Mouse (Mus musculus) midbrain, embryonic 11.5 days (tissue): ENCODE measurements around the gene Wee2. TPM values are rescaled to one million over a fixed set of nuclear protein-coding genes. Genes with fewer than 3 reads are reported as not detected.
A peak's percentile ranks its signal among the peaks of the same experiment; 100 is the strongest.

Source experiments
- ATAC-seq: fragments of 200-750 bp; cut with Nextera tagmentation; 2 replicates; pipeline ENCODE4 v1.8.0; 2017; ENCODE audit warnings: moderate TSS enrichment, moderate library complexity; ENCODE audit not compliant: low FRiP score
- DNase-seq: peaks from one replicate; pipeline ENCODE4 v3.0.0; 2015; ENCODE audit warnings: low spot score; ENCODE audit errors: missing footprints
- H3K27ac ChIP-seq: fragments of 300-500 bp; sonication (generic); 2 replicates; pipeline ENCODE4 v1.5.1; 2014; ENCODE audit warnings: low read depth, low read length
- H3K27me3 ChIP-seq: fragments of 300-500 bp; sonication (generic); 2 replicates; pipeline ENCODE4 v1.6.1; 2014; ENCODE audit warnings: mild to moderate bottlenecking, low read length, moderate library complexity, mixed read lengths; ENCODE audit not compliant: control insufficient read depth, insufficient read depth
- H3K36me3 ChIP-seq: fragments of 300-500 bp; sonication (generic); 2 replicates; pipeline ENCODE4 v1.6.1; 2014; ENCODE audit warnings: mild to moderate bottlenecking, low read length, moderate library complexity, mixed read lengths; ENCODE audit not compliant: control insufficient read depth, insufficient read depth
- H3K4me1 ChIP-seq: fragments of 300-500 bp; sonication (generic); 2 replicates; pipeline ENCODE4 v1.6.1; 2014; ENCODE audit warnings: low read length; ENCODE audit not compliant: control insufficient read depth, insufficient read depth
- H3K4me2 ChIP-seq: fragments of 300-500 bp; sonication (generic); 2 replicates; pipeline ENCODE4 v1.6.1; 2014; ENCODE audit warnings: mild to moderate bottlenecking, moderate library complexity
- H3K4me3 ChIP-seq: fragments of 300-500 bp; sonication (generic); 2 replicates; pipeline ENCODE4 v1.5.1; 2014; ENCODE audit warnings: low read depth, low read length
- H3K9ac ChIP-seq: fragments of 300-500 bp; sonication (generic); 2 replicates; pipeline ENCODE4 v1.6.1; 2014; ENCODE audit warnings: low read length
- H3K9me3 ChIP-seq: fragments of 300-500 bp; sonication (generic); 2 replicates; pipeline ENCODE4 v1.6.1; 2016; ENCODE audit warnings: low read length; ENCODE audit not compliant: control insufficient read depth
- WGBS: fragments of 180-500 bp; shearing (Covaris S2); extraction: QIAGEN DNeasy Blood & Tissue Kit; methylation state at CpG from one replicate; pipeline ENCODE4 v1.1.7; 2014; 5-methylcytosine and 5-hydroxymethylcytosine counted together
- polyA plus RNA-seq: library from polyadenylated mRNA; unstranded; fragments of >200 nt; fragmentation: Nextera tagmentation; extraction: Ambion mirVana; gene quantifications from 2 replicates; pipeline ENCODE4 v1.2.1, GENCODE M21; 2014

Gene Wee2
- polyA plus RNA-seq, 1 experiment from 2014 or later: not detected

GRCm38 (mm10) chr6:40443281-40443928, 4.5 kb downstream of the Wee2 start:
- Histone ChIP-seq H3K27ac (no peak overlapping the region), H3K4me1 (no peaks in the 10 kb centered on the region), H3K4me2 (no peak overlapping the region), H3K4me3 (no peak overlapping the region), H3K36me3 (no peaks in the 10 kb centered on the region), H3K9ac (no peak overlapping the region), H3K27me3 (no peaks in the 10 kb centered on the region), H3K9me3 (no peaks in the 10 kb centered on the region)
- DNase-seq (no peak), ATAC-seq (no peak)
- WGBS: 48% methylated on average over 10 of the region's 10 CpGs

- no peak for DNase-seq
- H3K9me3 ChIP-seq: no peaks in the 10 kb centered on the region
- H3K4me2 ChIP-seq: no peak overlapping the region
- H3K36me3 ChIP-seq: no peaks in the 10 kb centered on the region
- H3K27me3 ChIP-seq: no peaks in the 10 kb centered on the region
- H3K4me3 ChIP-seq: no peak overlapping the region
- no peak for ATAC-seq
- H3K9ac ChIP-seq: no peak overlapping the region
- H3K4me1 ChIP-seq: no peaks in the 10 kb centered on the region
- no peak overlapping the region for H3K27ac ChIP-seq
Observed at GRCm38 (mm10) chr6:40448626-40449025, 9.7 kb downstream of the Wee2 start.

GRCm38 (mm10) chr6:40454436-40455041, 15.7 kb downstream of the Wee2 start:
- no peaks in the 10 kb centered on the region for H3K9me3 ChIP-seq
- no peaks in the 10 kb centered on the region for H3K27me3 ChIP-seq
- ATAC-seq (no peak), DNase-seq (no peak)
- H3K4me3 ChIP-seq: no peak overlapping the region
- no peak overlapping the region for H3K9ac ChIP-seq
- no peaks in the 10 kb centered on the region for H3K4me1 ChIP-seq
- H3K27ac ChIP-seq: no peak overlapping the region
- H3K4me2 ChIP-seq: no peak overlapping the region
- H3K36me3 ChIP-seq: no peaks in the 10 kb centered on the region
- WGBS: 22% methylated on average over 7 of the region's 7 CpGs

GRCm38 (mm10) chr6:40465710-40466109, 26.8 kb downstream of the Wee2 start:
- no peaks in the 10 kb centered on the region for H3K9me3 ChIP-seq
- no peak overlapping the region for H3K27ac ChIP-seq
- H3K36me3 ChIP-seq: no peaks in the 10 kb centered on the region
- no peak overlapping the region for H3K4me2 ChIP-seq
- no peaks in the 10 kb centered on the region for H3K4me1 ChIP-seq
- H3K27me3 ChIP-seq: no peaks in the 10 kb centered on the region
- no peak overlapping the region for H3K9ac ChIP-seq
- ATAC-seq (no peak), DNase-seq (no peak)
- H3K4me3 ChIP-seq: no peak overlapping the region
- WGBS: 50% methylated on average over 6 of the region's 6 CpGs

- Histone ChIP-seq H3K9me3 (no peaks in the 10 kb centered on the region), H3K4me2 (peak within 1 kb of the TSS; percentile 46), H3K9ac (peak within 1 kb of the TSS; percentile 96), H3K4me1 (peaks cover 6% of the 10 kb centered on the region), H3K27ac (peak within 1 kb of the TSS; percentile 90), H3K36me3 (peaks cover 6% of the 10 kb centered on the region), H3K4me3 (peak within 1 kb of the TSS; percentile 80), H3K27me3 (no peaks in the 10 kb centered on the region)
- DNase-seq: peak; percentile 99
- peak; percentile 98 for ATAC-seq
- WGBS: under 1% methylated on average over 54 of the region's 54 CpGs
Observed at GRCm38 (mm10) chr6:40470916-40471719, 32.2 kb downstream of the Wee2 start, which contains the start of gene Ssbp1. TSS of gene Ssbp1 (plus strand) at chr6:40471352.

GRCm38 (mm10) chr6:40471720-40472010, 32.8 kb downstream of the Wee2 start:
- DNase-seq (no peak), ATAC-seq (peak; percentile 12; the same call in 1 of the 2 replicates)
- H3K9me3 ChIP-seq: no peaks in the 10 kb centered on the region
- H3K27ac ChIP-seq: peak overlapping the region; percentile 90
- peak overlapping the region; percentile 96 for H3K9ac ChIP-seq
- peaks cover 6% of the 10 kb centered on the region for H3K36me3 ChIP-seq
- H3K4me3 ChIP-seq: peak overlapping the region; percentile 80
- H3K27me3 ChIP-seq: no peaks in the 10 kb centered on the region
- 0% methylated on average over 7 of the region's 7 CpGs for WGBS
- H3K4me1 ChIP-seq: peaks cover 6% of the 10 kb centered on the region
- H3K4me2 ChIP-seq: peak overlapping the region; percentile 46

- WGBS: 94% methylated on average over 4 of the region's 4 CpGs
- DNase-seq (no peak), ATAC-seq (no peak)
- Histone ChIP-seq H3K36me3 (peaks cover 17% of the 10 kb centered on the region), H3K27ac (no peak overlapping the region), H3K4me1 (peaks cover 6% of the 10 kb centered on the region), H3K9ac (no peak overlapping the region), H3K4me2 (no peak overlapping the region), H3K4me3 (no peak overlapping the region), H3K9me3 (no peaks in the 10 kb centered on the region), H3K27me3 (no peaks in the 10 kb centered on the region)
Observed at GRCm38 (mm10) chr6:40476132-40476531, 37.2 kb downstream of the Wee2 start.

GRCm38 (mm10) chr6:40479705-40480104, 40.8 kb downstream of the Wee2 start:
- H3K9ac ChIP-seq: no peak overlapping the region
- H3K4me2 ChIP-seq: no peak overlapping the region
- peaks cover 31% of the 10 kb centered on the region for H3K36me3 ChIP-seq
- no peaks in the 10 kb centered on the region for H3K27me3 ChIP-seq
- 95% methylated on average over 1 of the region's 1 CpGs for WGBS
- H3K9me3 ChIP-seq: no peaks in the 10 kb centered on the region
- no peak overlapping the region for H3K4me3 ChIP-seq
- DNase-seq: no peak
- no peaks in the 10 kb centered on the region for H3K4me1 ChIP-seq
- ATAC-seq: no peak
- no peak overlapping the region for H3K27ac ChIP-seq

GRCm38 (mm10) chr6:40482318-40482717, 43.4 kb downstream of the Wee2 start:
- H3K27me3 ChIP-seq: no peaks in the 10 kb centered on the region
- DNase-seq: no peak
- no peak overlapping the region for H3K27ac ChIP-seq
- H3K4me1 ChIP-seq: no peaks in the 10 kb centered on the region
- no peak overlapping the region for H3K9ac ChIP-seq
- H3K4me3 ChIP-seq: no peak overlapping the region
- no peak for ATAC-seq
- H3K4me2 ChIP-seq: no peak overlapping the region
- H3K36me3 ChIP-seq: peaks cover 23% of the 10 kb centered on the region
- WGBS: 93% methylated on average over 5 of the region's 5 CpGs
- H3K9me3 ChIP-seq: no peaks in the 10 kb centered on the region
